Mouse (Mus musculus) spleen, adult 2 months (tissue): ENCODE measurements around the gene Grcc10. TPM values are rescaled to one million over a fixed set of nuclear protein-coding genes. Genes with fewer than 3 reads are reported as not detected.

Experiments
- DNase-seq, 2 experiments: peaks; one replicate each; pipeline versions ENCODE4 v3.0.0 to v3.0.0-alpha.2; 2012 to 2021; ENCODE audit warnings: low spot score in 2 of 2, low read depth in 1 of 2
- H3K27ac ChIP-seq: fragments of 200-500 bp; 2 replicates; pipeline ENCODE4 v1.5.1; 2012; ENCODE audit warnings: low read length, inconsistent platforms; ENCODE audit not compliant: insufficient read depth
- H3K27me3 ChIP-seq: fragments of 200-500 bp; 2 replicates; pipeline ENCODE4 v1.6.1; 2012; ENCODE audit warnings: mild to moderate bottlenecking, moderate library complexity, low read length, inconsistent platforms; ENCODE audit not compliant: control insufficient read depth, insufficient read depth
- H3K36me3 ChIP-seq: fragments of 200-500 bp; 2 replicates; pipeline ENCODE4 v1.6.1; 2012; ENCODE audit warnings: mild to moderate bottlenecking, low read length, inconsistent platforms; ENCODE audit not compliant: control insufficient read depth, insufficient read depth
- H3K4me1 ChIP-seq: fragments of 200-500 bp; 2 replicates; pipeline ENCODE4 v1.6.1; 2011; ENCODE audit warnings: inconsistent platforms; ENCODE audit not compliant: control insufficient read depth, insufficient read depth, insufficient read length
- H3K4me3 ChIP-seq: fragments of 200-500 bp; 2 replicates; pipeline ENCODE4 v1.5.1; 2011; ENCODE audit warnings: mild to moderate bottlenecking, inconsistent platforms; ENCODE audit not compliant: insufficient read depth, insufficient read length; ENCODE audit errors: extremely low read depth
- CTCF ChIP-seq: fragments of 200-500 bp; IDR thresholded peaks from 2 replicates; pipeline ENCODE4 v1.5.1; 2011; ENCODE audit warnings: mild to moderate bottlenecking, inconsistent platforms; ENCODE audit not compliant: insufficient read depth, insufficient read length, insufficient replicate concordance; ENCODE audit errors: extremely low read depth
- POLR2A ChIP-seq: fragments of 200-500 bp; IDR thresholded peaks from 2 replicates; pipeline ENCODE4 v1.6.1; 2011; ENCODE audit warnings: low read depth, low read length, inconsistent platforms
- WGBS: fragments of 180-500 bp; shearing (Covaris S2); methylation state at CpG from one replicate; pipeline ENCODE4 v1.1.7; 2018; 5-methylcytosine and 5-hydroxymethylcytosine counted together
- polyA plus RNA-seq: library from polyadenylated mRNA; depleted of rRNA; stranded (reverse); fragments of >200 nt; gene quantifications from 2 replicates; pipeline ENCODE4 v1.2.3, GENCODE M21; 2012

Gene Grcc10
- polyA plus RNA-seq, 1 experiment, result 209 TPM

- no peak for DNase-seq
- Histone ChIP-seq H3K27ac (no peak overlapping the region), H3K4me3 (no peak overlapping the region; the same call in 1 of the 2 replicates), H3K36me3 (no peaks in the 10 kb centered on the region), H3K4me1 (peaks cover 9% of the 10 kb centered on the region; the same call in 1 of the 2 replicates), H3K27me3 (peaks cover 7% of the 10 kb centered on the region)
- 5% methylated on average over 9 of the region's 9 CpGs for WGBS
- TF ChIP-seq POLR2A (no peak), CTCF (no peak)
Measured at GRCm38 (mm10) chr6:124768704-124769044, 27.5 kb upstream of the Grcc10 start.

DNA sequence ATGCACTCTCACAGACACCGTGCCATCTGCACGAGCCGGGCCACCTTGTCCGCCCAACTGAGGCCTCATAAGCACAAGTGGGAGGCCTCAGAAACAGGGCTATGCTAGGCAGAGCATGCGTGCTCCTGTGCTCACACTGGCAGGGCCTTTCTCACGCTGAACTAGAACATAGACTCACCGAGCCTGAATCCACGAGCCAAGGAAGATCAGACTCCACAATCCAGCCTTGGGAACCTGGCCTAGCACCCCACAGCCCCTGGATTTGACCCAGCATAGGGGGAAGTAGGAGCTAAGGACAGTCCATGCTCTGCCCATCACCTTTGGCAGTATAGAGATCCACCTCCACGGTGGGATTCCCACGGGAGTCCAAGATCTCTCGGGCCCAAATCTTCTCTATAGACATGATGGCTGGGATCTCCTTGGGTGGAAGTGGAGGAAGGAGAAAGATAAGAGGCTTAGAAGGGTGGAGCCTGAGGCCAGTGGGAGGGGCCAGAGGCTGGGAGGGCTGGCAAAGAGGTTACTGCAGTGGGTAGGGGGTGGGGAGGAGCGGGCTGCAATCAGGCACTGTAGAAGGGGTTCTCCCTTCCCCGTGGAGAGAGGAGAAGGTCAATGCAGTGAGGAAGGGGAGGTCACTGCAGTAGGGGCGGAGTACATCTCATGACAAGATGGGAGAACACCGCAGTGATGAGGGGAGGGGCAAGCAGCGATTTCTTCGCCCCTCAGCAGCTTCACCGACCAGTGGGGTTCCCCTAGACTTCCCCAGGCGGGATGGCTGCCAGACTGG, 26.9 kb upstream of the Grcc10 start:
- no peak for TF ChIP-seq CTCF
- no peak for TF ChIP-seq POLR2A
- H3K27ac ChIP-seq, result no peak overlapping the region
- 63% methylated on average over 19 of the region's 19 CpGs for WGBS
- peaks cover 9% of the 10 kb centered on the region; the same call in 1 of the 2 replicates for H3K4me1 ChIP-seq
- H3K4me3 ChIP-seq, result no peak overlapping the region
- no peaks in the 10 kb centered on the region for H3K36me3 ChIP-seq
- no peak for DNase-seq
- peaks cover 7% of the 10 kb centered on the region for H3K27me3 ChIP-seq

DNA sequence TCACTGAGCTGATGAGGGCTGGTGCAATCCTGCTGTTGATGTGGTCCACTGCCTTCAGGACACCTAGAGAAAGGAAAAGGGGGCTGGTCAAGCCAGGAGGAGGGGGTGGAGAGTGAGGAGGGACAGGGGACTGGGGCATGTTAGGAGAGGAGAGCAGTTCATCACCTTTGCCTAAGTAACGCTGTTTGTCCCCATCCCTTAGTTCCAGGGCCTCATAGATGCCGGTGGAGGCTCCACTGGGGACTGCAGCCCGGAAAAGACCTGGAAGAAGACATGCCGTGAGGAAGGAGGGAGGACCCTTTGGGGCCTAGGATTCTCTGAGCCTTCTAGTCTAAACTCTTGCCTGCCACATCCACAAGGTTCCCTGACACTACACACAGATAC, 26.4 kb upstream of the Grcc10 start:
- Histone ChIP-seq H3K4me1 (peaks cover 9% of the 10 kb centered on the region; the same call in 1 of the 2 replicates), H3K36me3 (no peaks in the 10 kb centered on the region), H3K4me3 (no peak overlapping the region), H3K27ac (no peak overlapping the region), H3K27me3 (peaks cover 7% of the 10 kb centered on the region)
- DNase-seq, result no peak
- TF ChIP-seq POLR2A (no peak), CTCF (no peak)
- 94% methylated on average over 4 of the region's 4 CpGs for WGBS

DNA sequence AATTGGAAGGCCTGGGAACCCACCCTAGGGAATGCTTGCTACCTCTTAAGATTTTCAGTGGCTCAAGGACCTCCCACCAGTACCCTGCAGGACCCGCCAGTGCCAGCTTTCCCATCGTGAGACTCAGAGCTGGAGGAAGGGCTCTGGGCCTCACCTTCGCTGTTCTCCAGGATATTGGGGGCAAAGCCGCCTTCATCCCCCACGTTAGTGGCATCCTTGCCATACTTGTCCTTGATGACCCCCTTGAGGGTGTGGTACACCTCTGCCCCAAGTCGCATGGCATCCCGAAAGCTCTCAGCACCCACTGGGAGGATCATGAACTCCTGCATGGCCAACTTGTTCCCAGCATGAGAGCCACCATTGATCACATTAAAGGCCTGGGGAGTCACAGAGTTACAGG, 24.8 kb upstream of the Grcc10 start:
- 87% methylated on average over 7 of the region's 7 CpGs for WGBS
- Histone ChIP-seq H3K4me3 (no peak overlapping the region), H3K4me1 (peaks cover 9% of the 10 kb centered on the region; the same call in 1 of the 2 replicates), H3K27ac (no peak overlapping the region), H3K27me3 (peaks cover 7% of the 10 kb centered on the region), H3K36me3 (no peaks in the 10 kb centered on the region)
- no peak for TF ChIP-seq POLR2A
- TF ChIP-seq CTCF, result no peak
- no peak for DNase-seq

DNA sequence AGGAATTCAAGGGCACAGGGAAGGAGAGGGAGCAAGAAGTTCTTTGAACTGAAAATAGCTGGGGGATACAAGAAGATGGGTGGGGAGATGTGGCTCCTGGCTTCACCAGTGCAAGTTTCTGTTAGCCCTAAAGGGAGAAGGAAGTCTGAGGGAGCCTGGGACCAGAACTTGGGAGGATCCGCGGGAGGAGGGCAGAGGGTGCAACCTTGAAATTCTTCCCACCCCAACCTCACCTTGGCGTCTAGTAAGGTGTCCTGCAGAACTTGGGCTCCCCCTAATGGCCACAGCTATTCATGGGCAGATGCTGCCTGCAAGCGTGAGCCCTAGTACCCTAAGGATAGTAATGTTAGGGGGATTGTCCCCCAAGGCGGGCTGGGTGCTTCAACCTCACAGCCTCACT, 18.1 kb upstream of the Grcc10 start:
- Histone ChIP-seq H3K4me1 (no peaks in the 10 kb centered on the region; the same call in 1 of the 2 replicates), H3K27me3 (no peaks in the 10 kb centered on the region), H3K27ac (no peak overlapping the region), H3K4me3 (no peak overlapping the region), H3K36me3 (no peaks in the 10 kb centered on the region)
- WGBS, result 4% methylated on average over 5 of the region's 5 CpGs
- TF ChIP-seq CTCF (peak; percentile 95; the same call in 1 of the 2 replicates), POLR2A (no peak)
- peak; percentile 77 to 85 for DNase-seq

GRCm38 (mm10) chr6:124758849-124759232, 17.7 kb upstream of the Grcc10 start:
- Histone ChIP-seq H3K36me3 (no peaks in the 10 kb centered on the region), H3K4me1 (no peaks in the 10 kb centered on the region; the same call in 1 of the 2 replicates), H3K27me3 (no peaks in the 10 kb centered on the region), H3K27ac (no peak overlapping the region), H3K4me3 (no peak overlapping the region)
- 49% methylated on average over 2 of the region's 2 CpGs for WGBS
- DNase-seq, result no peak
- TF ChIP-seq POLR2A, result no peak

DNA sequence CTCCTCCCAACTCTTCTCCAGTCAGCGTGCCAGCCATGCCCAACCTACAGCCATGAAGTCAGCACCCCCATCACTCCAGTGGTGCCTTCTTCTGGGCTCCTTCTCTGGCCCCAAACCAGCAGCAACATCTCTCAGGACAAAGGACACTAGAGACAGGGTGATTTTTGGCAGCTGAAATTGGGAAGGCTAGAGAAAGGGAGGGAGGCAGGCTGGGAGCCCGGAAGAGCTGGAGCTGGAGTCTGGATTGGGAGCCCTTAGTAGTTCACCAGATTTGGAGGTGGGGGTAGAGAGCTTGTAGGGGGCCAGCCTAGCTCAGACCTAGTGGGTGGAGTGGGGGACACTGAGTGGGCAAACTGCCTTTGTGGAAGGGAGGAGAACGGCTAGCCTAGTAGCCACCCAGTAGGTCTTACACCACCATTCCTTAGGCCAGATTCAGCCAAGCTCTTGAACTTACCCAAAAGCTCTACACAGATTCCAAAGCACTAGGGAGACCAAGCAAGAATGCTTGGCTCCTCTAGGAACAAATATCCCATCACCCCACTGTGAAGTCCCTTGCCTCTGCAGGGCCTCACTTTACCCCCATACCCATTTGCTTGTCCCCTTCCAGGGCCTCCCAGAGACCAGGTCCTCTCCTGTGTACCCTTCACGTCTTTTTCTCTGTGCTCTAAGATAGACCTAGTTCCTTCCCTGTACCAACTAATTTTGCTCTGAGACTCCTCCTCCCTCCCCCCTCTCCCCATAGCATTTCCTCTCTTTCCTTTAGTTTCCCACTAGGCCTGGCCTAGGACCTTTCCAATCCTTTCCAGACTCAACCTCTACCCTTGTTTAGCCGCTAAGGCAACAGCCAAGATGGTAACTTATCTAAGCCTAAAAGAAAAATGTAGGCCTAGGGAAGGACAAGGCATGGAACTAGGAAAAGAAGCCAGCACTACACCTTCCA, 17.0 kb upstream of the Grcc10 start:
- Histone ChIP-seq H3K27me3 (no peaks in the 10 kb centered on the region), H3K27ac (no peak overlapping the region), H3K4me3 (no peak overlapping the region), H3K4me1 (no peaks in the 10 kb centered on the region; the same call in 1 of the 2 replicates), H3K36me3 (no peaks in the 10 kb centered on the region)
- WGBS, result 78% methylated on average over 5 of the region's 5 CpGs
- DNase-seq, result no peak
- TF ChIP-seq POLR2A (no peak), CTCF (no peak)
